Mouse (Mus musculus) erythroblast, embryonic 14.5 days (primary cell): ENCODE data around the gene Inpp4a. TPM values are rescaled to one million over a fixed set of nuclear protein-coding genes. Genes with fewer than 3 reads are reported as not detected.

Experiments
- H3K27me3 ChIP-seq: 2 replicates; pipeline ENCODE4 v1.6.1; 2012; ENCODE audit warnings: inconsistent platforms; ENCODE audit not compliant: control insufficient read depth
- H3K36me3 ChIP-seq: 2 replicates; pipeline ENCODE4 v1.6.1; 2012; ENCODE audit warnings: mild to moderate bottlenecking, inconsistent platforms; ENCODE audit not compliant: control insufficient read depth
- H3K4me1 ChIP-seq: 2 replicates; pipeline ENCODE4 v1.6.1; 2012; ENCODE audit warnings: inconsistent platforms; ENCODE audit not compliant: control insufficient read depth
- H3K4me3 ChIP-seq: replicated peaks from 2 replicates; pipeline ENCODE3; 2012; ENCODE audit warnings: moderate library complexity, mild to moderate bottlenecking, inconsistent platforms
- H3K9me3 ChIP-seq: 2 replicates; pipeline ENCODE4 v1.6.1; 2012; ENCODE audit warnings: low read length, inconsistent platforms, mixed read lengths; ENCODE audit not compliant: control insufficient read depth
- GATA1 ChIP-seq: IDR thresholded peaks from 2 replicates; pipeline ENCODE4 v1.6.1; 2012; ENCODE audit warnings: low read length, inconsistent platforms, mixed read lengths
- TAL1 ChIP-seq: IDR thresholded peaks from 3 replicates; pipeline ENCODE4 v1.6.1; 2012; ENCODE audit warnings: low read length, inconsistent platforms, mixed read lengths
- polyA plus RNA-seq: library from polyadenylated mRNA; stranded (reverse); fragments of >175 nt; gene quantifications from 2 replicates; pipeline ENCODE4 v1.2.3, GENCODE M21; 2012

Gene Inpp4a
- polyA plus RNA-seq, 1 experiment: 0.02 TPM

- Histone ChIP-seq H3K36me3 (no peaks in the 10 kb centered on the region), H3K27me3 (no peaks in the 10 kb centered on the region), H3K9me3 (no peaks in the 10 kb centered on the region), H3K4me1 (peaks cover 1% of the 10 kb centered on the region; the same call in 1 of the 2 replicates), H3K4me3 (no peak overlapping the region)
- no peak for TF ChIP-seq GATA1
- TF ChIP-seq TAL1: no peak
Measured at GRCm38 (mm10) chr1:37408059-37408458, 108.4 kb downstream of the Inpp4a start.

GRCm38 (mm10) chr1:37408678-37409077 is 109.0 kb downstream of the Inpp4a start:
- Histone ChIP-seq H3K27me3 (no peaks in the 10 kb centered on the region), H3K36me3 (no peaks in the 10 kb centered on the region), H3K4me3 (no peak overlapping the region), H3K4me1 (peaks cover 1% of the 10 kb centered on the region; the same call in 1 of the 2 replicates), H3K9me3 (no peaks in the 10 kb centered on the region)
- no peak for TF ChIP-seq GATA1
- no peak for TF ChIP-seq TAL1

- no peaks in the 10 kb centered on the region for H3K27me3 ChIP-seq
- H3K4me3 ChIP-seq: no peak overlapping the region
- no peaks in the 10 kb centered on the region for H3K36me3 ChIP-seq
- TF ChIP-seq GATA1 (no peak), TAL1 (no peak)
- H3K4me1 ChIP-seq: peaks cover 1% of the 10 kb centered on the region; the same call in 1 of the 2 replicates
- no peaks in the 10 kb centered on the region for H3K9me3 ChIP-seq
Measured at GRCm38 (mm10) chr1:37409647-37410046, 110.0 kb downstream of the Inpp4a start.

GRCm38 (mm10) chr1:37415394-37415793 is 115.7 kb downstream of the Inpp4a start:
- Histone ChIP-seq H3K4me3 (no peak overlapping the region), H3K27me3 (no peaks in the 10 kb centered on the region), H3K4me1 (peaks cover 2% of the 10 kb centered on the region), H3K36me3 (peaks cover 27% of the 10 kb centered on the region), H3K9me3 (peaks cover 8% of the 10 kb centered on the region)
- TF ChIP-seq GATA1: no peak
- TF ChIP-seq TAL1: no peak

GRCm38 (mm10) chr1:37419420-37419819 is 119.8 kb downstream of the Inpp4a start:
- H3K4me3 ChIP-seq: no peak overlapping the region
- no peak for TF ChIP-seq TAL1
- H3K27me3 ChIP-seq: no peaks in the 10 kb centered on the region
- peaks cover 2% of the 10 kb centered on the region for H3K4me1 ChIP-seq
- H3K9me3 ChIP-seq: peaks cover 14% of the 10 kb centered on the region
- peaks cover 41% of the 10 kb centered on the region for H3K36me3 ChIP-seq

GRCm38 (mm10) chr1:37427144-37427875 is 127.6 kb downstream of the Inpp4a start:
- Histone ChIP-seq H3K27me3 (no peaks in the 10 kb centered on the region), H3K9me3 (peaks cover 6% of the 10 kb centered on the region), H3K4me1 (peaks cover 40% of the 10 kb centered on the region), H3K4me3 (no peak overlapping the region), H3K36me3 (peaks cover 41% of the 10 kb centered on the region)
- TF ChIP-seq TAL1 (no peak), GATA1 (no peak)

- H3K4me1 ChIP-seq: peaks cover 52% of the 10 kb centered on the region
- TF ChIP-seq GATA1: no peak
- TF ChIP-seq TAL1: no peak
- peaks cover 56% of the 10 kb centered on the region for H3K36me3 ChIP-seq
- H3K27me3 ChIP-seq: no peaks in the 10 kb centered on the region
- peaks cover 5% of the 10 kb centered on the region for H3K9me3 ChIP-seq
- H3K4me3 ChIP-seq: peak overlapping the region; percentile 92
Measured at GRCm38 (mm10) chr1:37428911-37429310, 129.2 kb downstream of the Inpp4a start.

GRCm38 (mm10) chr1:37429366-37430296 is 130.0 kb downstream of the Inpp4a start, which contains the start of the genes Coa5 and Unc50:
Coa5 (minus strand) TSS chr1:37430103.
Unc50 (plus strand) TSS chr1:37430139.
- no peaks in the 10 kb centered on the region for H3K27me3 ChIP-seq
- no peaks in the 10 kb centered on the region for H3K9me3 ChIP-seq
- no peak for TF ChIP-seq TAL1
- peaks cover 56% of the 10 kb centered on the region for H3K36me3 ChIP-seq
- peak within 1 kb of the TSS; percentile 92 for H3K4me3 ChIP-seq
- peaks cover 58% of the 10 kb centered on the region for H3K4me1 ChIP-seq

GRCm38 (mm10) chr1:37430297-37430840 is 130.7 kb downstream of the Inpp4a start:
- H3K4me1 ChIP-seq: peaks cover 62% of the 10 kb centered on the region
- no peaks in the 10 kb centered on the region for H3K27me3 ChIP-seq
- H3K9me3 ChIP-seq: no peaks in the 10 kb centered on the region
- H3K4me3 ChIP-seq: peak overlapping the region; percentile 92
- TF ChIP-seq GATA1 (no peak), TAL1 (no peak)
- peaks cover 61% of the 10 kb centered on the region for H3K36me3 ChIP-seq
